ENCODE assay signal across 25 mouse cellular contexts in the genomic region with DNA sequence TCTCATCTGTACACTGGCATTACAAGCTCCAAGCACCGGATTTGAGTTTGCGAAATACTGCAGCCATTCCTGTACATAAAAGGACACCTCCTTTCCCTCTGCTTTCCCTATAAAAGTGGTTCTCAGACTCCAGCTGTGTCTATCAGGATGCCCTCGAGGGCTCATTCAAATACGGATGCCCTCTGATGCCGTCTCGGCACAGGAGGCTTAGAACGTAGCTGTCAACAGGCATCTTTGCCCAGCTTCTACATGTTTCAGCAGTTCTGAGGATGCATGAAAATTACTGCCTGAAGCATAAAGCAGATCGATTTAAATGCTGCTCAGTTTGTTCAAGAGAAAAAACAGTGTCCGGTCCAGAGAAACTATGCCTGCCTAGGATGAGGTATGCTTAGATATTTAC.
"Had no signal": no experiment of that assay in that cellular context is flagged by ENCODE, and none has a peak within 500 bp of the region (broad histone marks: within the 10 kb centered on the region; RNA-seq: fewer than 3 reads in every experiment).

No protein-coding gene starts in this region.

- H3K36me3 ChIP-seq: intestine, embryonic 15.5 days had no signal

- H3K9me3 ChIP-seq: heart, embryonic 10.5 days; heart, embryonic 12.5 days; hindbrain, embryonic 10.5 days; hindbrain, embryonic 12.5 days; intestine, embryonic 15.5 days; limb, embryonic 10.5 days; limb, embryonic 12.5 days had no signal

- H3K27ac ChIP-seq: gastrocnemius, adult 2 months; heart, embryonic 10.5 days; hindbrain, embryonic 10.5 days; hindbrain, embryonic 12.5 days; hindbrain, embryonic 14.5 days; intestine, embryonic 15.5 days; layer of hippocampus, adult 2 months; left cerebral cortex, adult 2 months; limb, embryonic 10.5 days; limb, embryonic 12.5 days had no signal

- DNase-seq: gastrocnemius, adult 2 months; gastrocnemius, postnatal 10 days; gastrocnemius, postnatal 25 days; heart, adult 18-20 months; heart, postnatal 10 days; heart, postnatal 4 days; kidney, adult 18-20 months; kidney, adult 8-10 months; kidney, postnatal 10 days; kidney, postnatal 25 days; kidney, postnatal 4 days; liver had no signal

- H3K9ac ChIP-seq: heart, embryonic 12.5 days; hindbrain, embryonic 12.5 days; hindbrain, embryonic 14.5 days; intestine, embryonic 15.5 days; limb, embryonic 12.5 days had no signal

- ATAC-seq: hindbrain, embryonic 16.5 days; inflammation-experienced regulatory T-cells, adult 6 months; intestine, embryonic 15.5 days; intestine, postnatal 0 days had no signal

- H3K4me1 ChIP-seq: hindbrain, embryonic 10.5 days; hindbrain, embryonic 12.5 days; intestine, embryonic 15.5 days; limb, embryonic 10.5 days; limb, embryonic 12.5 days had no signal

- H3K4me2 ChIP-seq: heart, embryonic 12.5 days; hindbrain, embryonic 12.5 days; hindbrain, embryonic 14.5 days; intestine, embryonic 15.5 days; limb, embryonic 12.5 days had no signal

- H3K27me3 ChIP-seq: heart, embryonic 12.5 days; hindbrain, embryonic 12.5 days; intestine, embryonic 15.5 days; limb, embryonic 12.5 days had no signal

- H3K4me3 ChIP-seq: gastrocnemius, adult 2 months; heart, embryonic 10.5 days; heart, embryonic 12.5 days; hindbrain, embryonic 10.5 days; hindbrain, embryonic 12.5 days; intestine, embryonic 15.5 days; layer of hippocampus, adult 2 months; left cerebral cortex, adult 2 months; limb, embryonic 10.5 days; limb, embryonic 12.5 days had no signal
